Mouse (Mus musculus) lung, postnatal 0 days (tissue): ENCODE results near the gene Atp2b1.

ENCODE experiments used
- CTCF ChIP-seq: IDR thresholded peaks from 2 replicates; pipeline ENCODE4 v1.5.1; 2016; ENCODE audit warnings: antibody characterized with exemption, mild to moderate bottlenecking
- EP300 ChIP-seq: IDR thresholded peaks from 2 replicates; pipeline ENCODE4 v1.6.1; 2016; ENCODE audit warnings: antibody characterized with exemption, mild to moderate bottlenecking, control low read depth

DNA sequence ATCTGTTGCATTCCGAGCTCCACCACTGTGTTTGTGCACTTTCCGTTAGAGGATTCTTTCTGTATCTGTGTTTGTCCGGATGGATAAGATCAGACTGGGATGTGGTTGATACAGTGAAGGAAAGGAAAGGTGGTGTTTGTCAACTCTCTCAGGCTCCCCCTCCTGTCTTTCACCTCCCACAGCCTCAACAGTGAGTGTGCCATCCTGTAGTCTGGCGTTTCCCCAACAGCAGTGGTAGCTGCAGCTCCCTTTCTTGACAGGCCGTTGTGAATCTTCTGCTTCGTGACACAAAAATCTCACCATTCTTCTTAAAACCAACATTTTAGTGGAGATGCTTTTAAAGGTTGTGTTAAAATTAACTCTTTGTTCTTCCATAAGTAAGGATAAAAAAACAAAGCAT is 64.6 kb downstream of the Atp2b1 start:
- TF ChIP-seq CTCF: no peak
- no peak for TF ChIP-seq EP300
